Mouse (Mus musculus): ENCODE data around the gene Aprt. TPM values are rescaled to one million over a fixed set of nuclear protein-coding genes. Genes with fewer than 3 reads are reported as not detected.

Aprt gene
- polyA plus RNA-seq, 1 experiment from 2014 or later: 291 TPM

DNA sequence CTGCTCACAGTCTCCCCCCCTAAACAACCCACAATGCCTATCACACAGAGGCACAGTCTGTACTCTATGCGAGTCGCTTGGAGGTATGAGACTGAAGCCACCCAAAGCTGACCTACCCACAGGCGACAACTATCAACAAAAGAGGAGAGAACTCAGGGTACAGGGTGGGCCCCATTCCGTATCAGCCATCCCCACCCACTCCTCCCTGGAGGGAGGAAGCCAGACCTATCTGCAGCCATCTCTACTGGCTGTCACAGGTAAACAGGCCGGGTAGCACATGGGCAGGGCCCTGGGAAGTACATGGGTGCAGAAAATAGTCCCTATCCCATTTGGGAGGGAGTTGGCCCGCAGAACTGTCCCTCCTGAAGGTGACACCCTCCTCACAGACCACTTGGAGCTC, 51.7 kb downstream of the Aprt start:
- H3K36me3 ChIP-seq (ENCODE audit: control insufficient read depth, insufficient read depth, low read length): no peaks in the 10 kb centered on the region

More for the DNA sequence above, 51.7 kb downstream of the Aprt start:
- Histone ChIP-seq H3K4me2 (ENCODE audit: low read depth, low read length) (no peak overlapping the region), H3K9ac (ENCODE audit: low read depth, low read length) (no peak overlapping the region), H3K27ac (replicated peaks; ENCODE audit: low read depth, low read length) (no peak overlapping the region), H3K27me3 (replicated peaks; ENCODE audit: control insufficient read depth, insufficient read depth, low read length) (no peaks in the 10 kb centered on the region), H3K9me3 (ENCODE audit: control insufficient read depth, low read length) (no peaks in the 10 kb centered on the region), H3K4me3 (ENCODE audit: low read depth, low read length) (no peak overlapping the region), H3K4me1 (ENCODE audit: control insufficient read depth, insufficient read depth, low read length) (peaks cover 30% of the 10 kb centered on the region)
- WGBS: 69% methylated on average over 6 of the region's 6 CpGs
- no peak for ATAC-seq (ENCODE audit: low read depth)
- no peak for DNase-seq (ENCODE audit: low spot score)

Small RNA genes within 50 kb of the gene (microRNA-seq; reads per million reads assigned to microRNA genes)
- gene Mir6396 (ENCODE audit: borderline number of aligned reads): not detected

Other genes with a start within 250 kb of the Aprt start
- 0.16 TPM in 1 of 2 replicates, not detected in the other for gene Trhr2, start 216.2 kb downstream of the Aprt start, polyA plus RNA-seq (2014; fragmentation: Nextera tagmentation; extraction: Ambion mirVana)
- gene Zc3h18, start 200.3 kb downstream of the Aprt start, polyA plus RNA-seq (2014; fragmentation: Nextera tagmentation; extraction: Ambion mirVana): 30.9 and 31.6 TPM in 2 replicates
- gene Il17c, start 154.9 kb downstream of the Aprt start, polyA plus RNA-seq (2014; fragmentation: Nextera tagmentation; extraction: Ambion mirVana): not detected in 2 replicates
- 160 and 173 TPM in 2 replicates for gene Cyba, start 144.0 kb downstream of the Aprt start, polyA plus RNA-seq (2014; fragmentation: Nextera tagmentation; extraction: Ambion mirVana)
- gene Mvd, start 133.5 kb downstream of the Aprt start, polyA plus RNA-seq (2014; fragmentation: Nextera tagmentation; extraction: Ambion mirVana): 27.1 and 34.4 TPM in 2 replicates
- gene Snai3, start 116.2 kb downstream of the Aprt start, polyA plus RNA-seq (2014; fragmentation: Nextera tagmentation; extraction: Ambion mirVana): 3.1 and 4.2 TPM in 2 replicates
- gene Rnf166, start 100.8 kb downstream of the Aprt start, polyA plus RNA-seq (2014; fragmentation: Nextera tagmentation; extraction: Ambion mirVana): 40.0 and 40.1 TPM in 2 replicates
- 49.0 and 49.2 TPM in 2 replicates for gene Ctu2, start 100.8 kb downstream of the Aprt start, polyA plus RNA-seq (2014; fragmentation: Nextera tagmentation; extraction: Ambion mirVana)
- gene Piezo1, start 25.6 kb downstream of the Aprt start, polyA plus RNA-seq (2014; fragmentation: Nextera tagmentation; extraction: Ambion mirVana): 18.7 and 22.7 TPM in 2 replicates
- 32.9 and 33.7 TPM in 2 replicates for gene Cdt1, start 8.9 kb downstream of the Aprt start, polyA plus RNA-seq (2014; fragmentation: Nextera tagmentation; extraction: Ambion mirVana)
- gene Galns, start 34.6 kb upstream of the Aprt start, polyA plus RNA-seq (2014; fragmentation: Nextera tagmentation; extraction: Ambion mirVana): 13.1 TPM in 2 replicates
- gene Trappc2l, start 34.7 kb upstream of the Aprt start, polyA plus RNA-seq (2014; fragmentation: Nextera tagmentation; extraction: Ambion mirVana): 66.7 and 74.5 TPM in 2 replicates
- gene Pabpn1l, start 45.8 kb upstream of the Aprt start, polyA plus RNA-seq (2014; fragmentation: Nextera tagmentation; extraction: Ambion mirVana): 0.35 TPM in 1 of 2 replicates, not detected in the other
- gene Cbfa2t3, start 122.2 kb upstream of the Aprt start, polyA plus RNA-seq (2014; fragmentation: Nextera tagmentation; extraction: Ambion mirVana): 7.2 and 8.1 TPM in 2 replicates
- 14.0 and 17.3 TPM in 2 replicates for gene Acsf3, start 198.6 kb upstream of the Aprt start, polyA plus RNA-seq (2014; fragmentation: Nextera tagmentation; extraction: Ambion mirVana)